Comparison of ENCODE assay signal across 8 mouse cellular contexts in the genomic region with DNA sequence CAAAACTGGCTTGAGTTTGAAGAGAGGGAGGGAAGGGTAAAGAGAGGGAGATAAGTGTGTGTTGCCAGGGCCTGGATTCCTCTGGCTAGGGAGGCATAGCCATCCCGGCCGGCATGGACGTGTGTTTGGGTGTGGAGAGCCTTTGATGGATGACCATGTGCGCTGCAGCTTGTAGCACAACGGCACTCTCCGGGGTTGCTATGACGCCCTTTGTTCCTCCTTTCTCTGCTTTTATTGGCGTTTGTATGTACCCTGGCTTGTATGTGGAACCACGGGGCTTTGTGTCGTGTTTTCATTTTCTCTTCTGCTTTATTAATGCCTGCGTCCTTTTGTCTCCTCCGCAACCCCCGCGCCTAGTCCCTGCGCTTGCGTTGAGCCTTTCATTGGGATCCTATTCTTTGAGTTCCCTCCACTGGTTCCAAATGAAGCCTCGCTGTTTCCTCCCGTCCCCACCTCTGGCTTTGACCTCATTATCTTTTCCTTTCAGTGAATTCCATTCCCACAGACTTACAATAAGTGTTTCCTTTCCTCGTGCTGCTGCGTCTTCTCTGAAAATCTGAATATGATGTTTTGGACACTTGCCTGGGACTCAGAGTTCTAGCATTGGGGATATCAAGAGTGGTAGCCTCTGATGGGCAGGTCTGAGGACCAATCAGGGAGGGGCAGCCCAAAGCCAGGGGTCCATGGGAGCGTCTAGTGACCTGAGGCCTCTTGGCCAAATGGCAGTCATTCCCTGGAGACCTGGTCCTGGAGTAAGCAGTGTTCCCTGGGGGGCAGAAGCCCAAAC.
DNase-seq lines count a peak whose midpoint lies in the region; ATAC-seq and TF ChIP-seq lines count a peak whose summit lies in the region.

No protein-coding gene starts in this region.

- no peak for TF ChIP-seq CTCF in gastrocnemius, adult 2 months (IDR thresholded peaks at IDR 0.05)

- no peaks in the 10 kb centered on the region for H3K9me3 ChIP-seq in forebrain, embryonic 12.5 days
- H3K9me3 ChIP-seq in hindbrain, embryonic 10.5 days: no peaks in the 10 kb centered on the region
- H3K9me3 ChIP-seq in limb, embryonic 11.5 days (ENCODE audit: control insufficient read depth, low read length): no peaks in the 10 kb centered on the region; the same call in 1 of the 2 replicates
- H3K9me3 ChIP-seq in neural tube, embryonic 15.5 days (replicated peaks): no peaks in the 10 kb centered on the region

- no peak overlapping the region for H3K27ac ChIP-seq in gastrocnemius, adult 2 months
- peak overlapping the region; percentile 72 for H3K27ac ChIP-seq in forebrain, embryonic 12.5 days
- H3K27ac ChIP-seq in hindbrain, embryonic 10.5 days: peak overlapping the region; percentile 87
- no peak overlapping the region for H3K27ac ChIP-seq in limb, embryonic 11.5 days (replicated peaks; ENCODE audit: low read depth, low read length)
- H3K27ac ChIP-seq in neural tube, embryonic 15.5 days (replicated peaks): peak overlapping the region; percentile 77

- no peaks in the 10 kb centered on the region for H3K36me3 ChIP-seq in forebrain, embryonic 12.5 days (replicated peaks)
- no peaks in the 10 kb centered on the region for H3K36me3 ChIP-seq in hindbrain, embryonic 10.5 days
- H3K36me3 ChIP-seq in limb, embryonic 11.5 days (ENCODE audit: control insufficient read depth, insufficient read depth, low read length): no peaks in the 10 kb centered on the region
- no peaks in the 10 kb centered on the region for H3K36me3 ChIP-seq in neural tube, embryonic 15.5 days

- peaks cover 22% of the 10 kb centered on the region for H3K4me1 ChIP-seq in forebrain, embryonic 12.5 days
- peaks cover 37% of the 10 kb centered on the region for H3K4me1 ChIP-seq in hindbrain, embryonic 10.5 days (replicated peaks)
- 0 out of 2 replicates have a peak, but pooled peaks cover 3% of the 10 kb centered on the region for H3K4me1 ChIP-seq in limb, embryonic 11.5 days (ENCODE audit: control insufficient read depth, insufficient read depth, low read length)
- H3K4me1 ChIP-seq in neural tube, embryonic 15.5 days: peaks cover 41% of the 10 kb centered on the region

- ATAC-seq in forebrain, embryonic 12.5 days (ENCODE audit: low FRiP score): peak; percentile 81
- ATAC-seq in limb, embryonic 11.5 days (ENCODE audit: insufficient number of reproducible peaks, low FRiP score, low TSS enrichment, low read depth): no peak
- ATAC-seq in neural tube, embryonic 15.5 days (ENCODE audit: low FRiP score): peak; percentile 48; the same call in 1 of the 2 replicates
- no peak for ATAC-seq in cerebellum, adult (ENCODE audit: insufficient number of reproducible peaks, low FRiP score, low TSS enrichment)

- peak overlapping the region; percentile 34 for H3K4me3 ChIP-seq in gastrocnemius, adult 2 months
- H3K4me3 ChIP-seq in forebrain, embryonic 12.5 days (replicated peaks): peak overlapping the region; percentile 29
- peak overlapping the region; percentile 38 for H3K4me3 ChIP-seq in hindbrain, embryonic 10.5 days
- no peak overlapping the region for H3K4me3 ChIP-seq in limb, embryonic 11.5 days (ENCODE audit: low read depth, low read length)
- H3K4me3 ChIP-seq in neural tube, embryonic 15.5 days (replicated peaks): peak overlapping the region; percentile 24; the same call in 1 of the 2 replicates

- H3K27me3 ChIP-seq in forebrain, embryonic 12.5 days: peaks cover 2% of the 10 kb centered on the region; the same call in 1 of the 2 replicates
- H3K27me3 ChIP-seq in hindbrain, embryonic 10.5 days (ENCODE audit: insufficient read depth, poor library complexity, severe bottlenecking): 0 out of 2 replicates have a peak, but pooled peaks cover 7% of the 10 kb centered on the region
- H3K27me3 ChIP-seq in limb, embryonic 11.5 days (ENCODE audit: control insufficient read depth, insufficient read depth, low read length): no peaks in the 10 kb centered on the region
- no peaks in the 10 kb centered on the region for H3K27me3 ChIP-seq in neural tube, embryonic 15.5 days (replicated peaks)

- peak overlapping the region; percentile 51 for H3K4me2 ChIP-seq in forebrain, embryonic 12.5 days
- H3K4me2 ChIP-seq in limb, embryonic 11.5 days (ENCODE audit: low read depth, severe bottlenecking): peak overlapping the region; percentile 20; the same call in 1 of the 2 replicates
- H3K4me2 ChIP-seq in neural tube, embryonic 15.5 days: peak overlapping the region; percentile 55

- DNase-seq in gastrocnemius, adult 2 months: peak; percentile 21
- DNase-seq in gastrocnemius, adult 18-20 months (ENCODE audit: low spot score): no peak
- peak; percentile 84 for DNase-seq in hindbrain, embryonic 10.5 days (ENCODE audit: low spot score)
- peak; percentile 55 for DNase-seq in limb, embryonic 11.5 days (ENCODE audit: low spot score)
- DNase-seq in thymus, postnatal 36 days: no peak

- WGBS in forebrain, embryonic 12.5 days: 11% methylated on average over 21 of the region's 21 CpGs
- 20% methylated on average over 21 of the region's 21 CpGs for WGBS in hindbrain, embryonic 10.5 days
- 43% methylated on average over 21 of the region's 21 CpGs for WGBS in limb, embryonic 11.5 days
- 6% methylated on average over 21 of the region's 21 CpGs for WGBS in neural tube, embryonic 15.5 days

- intact Hi-C loops in gastrocnemius, adult 2 months (cut with DNase I): no loop called here

- H3K9ac ChIP-seq in forebrain, embryonic 12.5 days: peak overlapping the region; percentile 50
- H3K9ac ChIP-seq in limb, embryonic 11.5 days (ENCODE audit: low read length): no peak overlapping the region
- H3K9ac ChIP-seq in neural tube, embryonic 15.5 days (replicated peaks): peak overlapping the region; percentile 4; the same call in 1 of the 2 replicates

Comparison
In these comparisons a context has a peak if more than half of its experiments do, and no peak if none do; other contexts are left out.
1. DNase-seq: peak in gastrocnemius, adult 2 months (single experiment), hindbrain, embryonic 10.5 days (single experiment) and limb, embryonic 11.5 days (single experiment); none in gastrocnemius, adult 18-20 months (single experiment) and thymus, postnatal 36 days (0 of 2).
2. H3K27ac ChIP-seq: peak in forebrain, embryonic 12.5 days (single experiment), hindbrain, embryonic 10.5 days (single experiment) and neural tube, embryonic 15.5 days (single experiment); none in gastrocnemius, adult 2 months (single experiment) and limb, embryonic 11.5 days (single experiment).
3. ATAC-seq: peak in forebrain, embryonic 12.5 days (single experiment) and neural tube, embryonic 15.5 days (single experiment); none in limb, embryonic 11.5 days (single experiment) and cerebellum, adult (single experiment).
4. Peak in every context shown above with its lines, with median percentiles within 50 percentile points of each other: H3K4me2 ChIP-seq.